Mouse (Mus musculus) neural tube, postnatal 0 days (tissue): ENCODE data around the gene Gm20605. TPM values are rescaled to one million over a fixed set of nuclear protein-coding genes. Genes with fewer than 3 reads are reported as not detected.

Experiments
- polyA plus RNA-seq: library from polyadenylated mRNA; unstranded; fragments of >200 nt; fragmentation: Nextera tagmentation; extraction: Ambion mirVana; gene quantifications from 2 replicates; pipeline ENCODE4 v1.2.1, GENCODE M21; 2015

The Gm20605 gene
- polyA plus RNA-seq: 2.6 and 5.1 TPM in 2 replicates

GRCm38 (mm10) chr5:137628498-137629305, at the start of gene Gm20605, which contains the start of the genes Fbxo24 and Lrch4:
Gm20605 (plus strand) TSS chr5:137629175.
Fbxo24 (minus strand) TSS chr5:137629002.
Lrch4 (plus strand) TSS chr5:137629121.

GRCm38 (mm10) chr5:137600619-137601364, 28.2 kb upstream of the Gm20605 start, which contains the start of gene Mospd3:
Mospd3 (minus strand) TSS chr5:137601058.

GRCm38 (mm10) chr5:137613550-137613949, 15.4 kb upstream of the Gm20605 start, which contains the start of gene Pcolce:
Pcolce (minus strand) TSS chr5:137613784.

GRCm38 (mm10) chr5:137641054-137641453, 12.1 kb downstream of the Gm20605 start, which contains the start of gene Sap25:
Sap25 (plus strand) TSS chr5:137641334.

GRCm38 (mm10) chr5:137645652-137646091, 16.7 kb downstream of the Gm20605 start, which contains the start of gene Irs3:
Irs3 (minus strand) TSS chr5:137645714.

GRCm38 (mm10) chr5:137684294-137685123, 55.5 kb downstream of the Gm20605 start, which contains the start of gene Agfg2:
Agfg2 (minus strand) TSS chr5:137684726.

Other genes starting within 250 kb of the Gm20605 start
- 0.14 and 0.22 TPM in 2 replicates for gene Zan, start 152.1 kb upstream of the Gm20605 start, polyA plus RNA-seq
- 85.2 and 85.8 TPM in 2 replicates for gene Pop7, start 126.7 kb upstream of the Gm20605 start, polyA plus RNA-seq
- gene Gigyf1, start 110.6 kb upstream of the Gm20605 start, polyA plus RNA-seq: 14.3 and 16.3 TPM in 2 replicates
- not detected in 2 replicates for gene Epo, start 95.9 kb upstream of the Gm20605 start, polyA plus RNA-seq
- gene Gnb2, start 95.7 kb upstream of the Gm20605 start, polyA plus RNA-seq: 624 and 644 TPM in 2 replicates
- 159 and 196 TPM in 2 replicates for gene Actl6b, start 75.7 kb upstream of the Gm20605 start, polyA plus RNA-seq
- gene Tfr2, start 59.3 kb upstream of the Gm20605 start, polyA plus RNA-seq: 9.2 and 12.8 TPM in 2 replicates
- 95.2 and 98.7 TPM in 2 replicates for gene Mospd3, start 28.1 kb upstream of the Gm20605 start, polyA plus RNA-seq
- gene Pcolce, start 15.4 kb upstream of the Gm20605 start, polyA plus RNA-seq: 52.0 and 67.0 TPM in 2 replicates
- gene Fbxo24, start 173 bp upstream of the Gm20605 start, polyA plus RNA-seq: 0.14 TPM in 1 of 2 replicates, not detected in the other
- 17.9 and 18.3 TPM in 2 replicates for gene Lrch4, start 54 bp upstream of the Gm20605 start, polyA plus RNA-seq
- 3.2 and 4.3 TPM in 2 replicates for gene Sap25, start 12.2 kb downstream of the Gm20605 start, polyA plus RNA-seq
- gene Irs3, start 16.5 kb downstream of the Gm20605 start, polyA plus RNA-seq: 0.13 and 0.28 TPM in 2 replicates
- 23.7 and 24.8 TPM in 2 replicates for gene Agfg2, start 55.6 kb downstream of the Gm20605 start, polyA plus RNA-seq
- gene Nyap1, start 112.4 kb downstream of the Gm20605 start, polyA plus RNA-seq: 26.4 and 29.9 TPM in 2 replicates
- 413 and 448 TPM in 2 replicates for gene Tsc22d4, start 116.6 kb downstream of the Gm20605 start, polyA plus RNA-seq
- 53.2 and 55.8 TPM in 2 replicates for gene Ppp1r35, start 149.7 kb downstream of the Gm20605 start, polyA plus RNA-seq
- 14.7 and 15.7 TPM in 2 replicates for gene Mepce, start 158.5 kb downstream of the Gm20605 start, polyA plus RNA-seq
- 9.2 and 10.5 TPM in 2 replicates for gene Zcwpw1, start 158.6 kb downstream of the Gm20605 start, polyA plus RNA-seq
- 0.58 and 0.71 TPM in 2 replicates for gene Pilra, start 207.1 kb downstream of the Gm20605 start, polyA plus RNA-seq
- 0.28 TPM in 1 of 2 replicates, not detected in the other for gene Pilrb1, start 228.9 kb downstream of the Gm20605 start, polyA plus RNA-seq
- not detected in 2 replicates for gene Pilrb2, start 242.6 kb downstream of the Gm20605 start, polyA plus RNA-seq